In genomic region chr11:97278456-97278855, GRCm38 (mm10) we compare ENCODE assay signal across 8 mouse cellular contexts. TPM values are rescaled to one million over a fixed set of nuclear protein-coding genes. Genes with fewer than 3 reads are reported as not detected.
A peak's percentile ranks its signal among the peaks of the same experiment; 100 is the strongest.
DNase-seq lines count a peak whose midpoint lies in the region; ATAC-seq lines count a peak whose summit lies in the region.

No protein-coding gene starts in this region.

- H3K9me3 ChIP-seq in heart, embryonic 16.5 days (replicated peaks; ENCODE audit: control insufficient read depth, low read length): no peaks in the 10 kb centered on the region
- H3K9me3 ChIP-seq in liver, embryonic 16.5 days (replicated peaks; ENCODE audit: control insufficient read depth, low read length): no peaks in the 10 kb centered on the region

- H3K9ac ChIP-seq in heart, embryonic 16.5 days (ENCODE audit: low read length): peak overlapping the region; percentile 99
- peak overlapping the region; percentile 98; the same call in 1 of the 2 replicates for H3K9ac ChIP-seq in liver, embryonic 16.5 days (ENCODE audit: low read depth, low read length)

- H3K4me1 ChIP-seq in heart, embryonic 16.5 days (ENCODE audit: control insufficient read depth, insufficient read depth, low read length): peaks cover 21% of the 10 kb centered on the region
- peaks cover 27% of the 10 kb centered on the region for H3K4me1 ChIP-seq in liver, embryonic 16.5 days (ENCODE audit: control insufficient read depth, low read depth, low read length)

- H3K4me3 ChIP-seq in heart, embryonic 16.5 days (ENCODE audit: low read length): peak overlapping the region; percentile 83
- peak overlapping the region; percentile 99 for H3K4me3 ChIP-seq in liver, embryonic 16.5 days (ENCODE audit: low read depth, low read length)

- peak overlapping the region; percentile 98 for H3K27ac ChIP-seq in heart, embryonic 16.5 days (ENCODE audit: low read length)
- H3K27ac ChIP-seq in liver, embryonic 16.5 days (ENCODE audit: low read length): no peak overlapping the region

- H3K4me2 ChIP-seq in heart, embryonic 16.5 days (ENCODE audit: low read depth, low read length): peak overlapping the region; percentile 85
- H3K4me2 ChIP-seq in liver, embryonic 16.5 days (ENCODE audit: low read depth, low read length): peak overlapping the region; percentile 93

- no peaks in the 10 kb centered on the region for H3K27me3 ChIP-seq in heart, embryonic 16.5 days (ENCODE audit: control insufficient read depth, insufficient read depth, low read length)
- H3K27me3 ChIP-seq in liver, embryonic 16.5 days (ENCODE audit: control insufficient read depth, insufficient read depth, low read depth, low read length): no peaks in the 10 kb centered on the region

- ATAC-seq in heart, embryonic 16.5 days (replicated peaks; ENCODE audit: extremely low read depth, insufficient read depth, low FRiP score): no peak
- ATAC-seq in liver, embryonic 16.5 days (ENCODE audit: low read depth): no peak
- no peak for ATAC-seq in cerebellum, adult (ENCODE audit: insufficient number of reproducible peaks, low FRiP score, low TSS enrichment)

- 68% methylated on average over 6 of the region's 6 CpGs for WGBS in heart, embryonic 16.5 days
- 83% methylated on average over 6 of the region's 6 CpGs for WGBS in liver, embryonic 16.5 days (ENCODE audit: insufficient replicate concordance)

- DNase-seq in heart, adult 11 months: peak; percentile 55
- DNase-seq in heart, adult 18-20 months: no peak
- peak; percentile 12 for DNase-seq in CD4-positive helper T cell, adult 2 months (ENCODE audit: low read depth, low spot score)
- DNase-seq in spleen, postnatal 36 days (ENCODE audit: low spot score in 2 of 2): no peak
- DNase-seq in layer of hippocampus, adult 8-10 months (ENCODE audit: low spot score in 2 of 2): no peak

- no peaks in the 10 kb centered on the region for H3K36me3 ChIP-seq in heart, embryonic 16.5 days (ENCODE audit: control insufficient read depth, insufficient read depth)
- no peaks in the 10 kb centered on the region for H3K36me3 ChIP-seq in liver, embryonic 16.5 days (ENCODE audit: control insufficient read depth, insufficient read depth)

RNA-seq across cellular contexts. Expression of gene Npepps, which starts 2.0 kb away (rescaled TPM):
- 10 to 100 TPM; 75.9 to 77.7 TPM for total RNA-seq in heart, adult 18-20 months (2021)
- polyA plus RNA-seq in heart, embryonic 16.5 days (2015; fragmentation: Nextera tagmentation; extraction: Ambion mirVana): 87.4 and 92.9 TPM in 2 replicates
- 20.7 and 23.4 TPM in 2 replicates for polyA plus RNA-seq in liver, embryonic 16.5 days (2015; fragmentation: Nextera tagmentation; extraction: Ambion mirVana)
- total RNA-seq in layer of hippocampus, adult 8-10 months (2022): 100 to 1,000 TPM; 142 to 161 (median 151) TPM

RNA-seq across cellular contexts. Expression of gene Mrpl45, which starts 37.1 kb away (rescaled TPM):
- 10 to 100 TPM; 59.6 to 70.9 TPM for total RNA-seq in heart, adult 18-20 months (2021)
- 58.1 and 59.8 TPM in 2 replicates for polyA plus RNA-seq in heart, embryonic 16.5 days (2015; fragmentation: Nextera tagmentation; extraction: Ambion mirVana)
- polyA plus RNA-seq in liver, embryonic 16.5 days (2015; fragmentation: Nextera tagmentation; extraction: Ambion mirVana): 21.2 and 25.6 TPM in 2 replicates
- 10 to 100 TPM; 23.1 to 32.2 (median 27.4) TPM for total RNA-seq in layer of hippocampus, adult 8-10 months (2022)

Comparison
In these comparisons a context has a peak if more than half of its experiments do, and no peak if none do; other contexts are left out.
1. DNase-seq: peak in heart, adult 11 months (single experiment) and CD4-positive helper T cell, adult 2 months (single experiment); none in heart, adult 18-20 months (0 of 2), spleen, postnatal 36 days (0 of 2) and layer of hippocampus, adult 8-10 months (0 of 2).